Mouse (Mus musculus) neural tube, embryonic 15.5 days (tissue): Measurements from ENCODE around the gene Btbd3. TPM values are rescaled to one million over a fixed set of nuclear protein-coding genes. Genes with fewer than 3 reads are reported as not detected.

Source experiments
- ATAC-seq: fragments of 200-750 bp; cut with Nextera tagmentation; 2 replicates; pipeline ENCODE4 v1.8.0; 2017; ENCODE audit warnings: mild to moderate bottlenecking, moderate TSS enrichment, moderate library complexity; ENCODE audit not compliant: low FRiP score
- H3K27ac ChIP-seq: fragments of 300-500 bp; sonication (generic); replicated peaks from 2 replicates; pipeline ENCODE4 v1.5.1; 2015; ENCODE audit warnings: mild to moderate bottlenecking, inconsistent platforms
- H3K27me3 ChIP-seq: fragments of 300-500 bp; sonication (generic); replicated peaks from 2 replicates; pipeline ENCODE4 v1.6.1; 2015; ENCODE audit warnings: inconsistent platforms
- H3K36me3 ChIP-seq: fragments of 300-500 bp; sonication (generic); 2 replicates; pipeline ENCODE4 v1.6.1; 2015; ENCODE audit warnings: inconsistent platforms
- H3K4me1 ChIP-seq: fragments of 300-500 bp; sonication (generic); 2 replicates; pipeline ENCODE4 v1.6.1; 2015; ENCODE audit warnings: inconsistent platforms
- H3K4me2 ChIP-seq: fragments of 300-500 bp; sonication (generic); 2 replicates; pipeline ENCODE4 v1.6.1; 2015; ENCODE audit warnings: inconsistent platforms, mild to moderate bottlenecking, moderate library complexity
- H3K4me3 ChIP-seq: fragments of 300-500 bp; sonication (generic); replicated peaks from 2 replicates; pipeline ENCODE4 v1.5.1; 2015; ENCODE audit warnings: mild to moderate bottlenecking, inconsistent platforms
- H3K9ac ChIP-seq: fragments of 300-500 bp; sonication (generic); replicated peaks from 2 replicates; pipeline ENCODE4 v1.6.1; 2015; ENCODE audit warnings: mild to moderate bottlenecking, inconsistent platforms
- H3K9me3 ChIP-seq: fragments of 300-500 bp; sonication (generic); replicated peaks from 2 replicates; pipeline ENCODE4 v1.6.1; 2016; ENCODE audit warnings: inconsistent platforms
- WGBS: fragments of 180-500 bp; shearing (Covaris S2); methylation state at CpG from one replicate; pipeline ENCODE4 v1.1.7; 2015; ENCODE audit warnings: mixed read lengths; 5-methylcytosine and 5-hydroxymethylcytosine counted together
- polyA plus RNA-seq: library from polyadenylated mRNA; unstranded; fragments of >200 nt; fragmentation: Nextera tagmentation; extraction: Ambion mirVana; gene quantifications from 2 replicates; pipeline ENCODE4 v1.2.1, GENCODE M21; 2015

The Btbd3 gene
- polyA plus RNA-seq, 1 experiment from 2014 or later, result 18.6 TPM

DNA sequence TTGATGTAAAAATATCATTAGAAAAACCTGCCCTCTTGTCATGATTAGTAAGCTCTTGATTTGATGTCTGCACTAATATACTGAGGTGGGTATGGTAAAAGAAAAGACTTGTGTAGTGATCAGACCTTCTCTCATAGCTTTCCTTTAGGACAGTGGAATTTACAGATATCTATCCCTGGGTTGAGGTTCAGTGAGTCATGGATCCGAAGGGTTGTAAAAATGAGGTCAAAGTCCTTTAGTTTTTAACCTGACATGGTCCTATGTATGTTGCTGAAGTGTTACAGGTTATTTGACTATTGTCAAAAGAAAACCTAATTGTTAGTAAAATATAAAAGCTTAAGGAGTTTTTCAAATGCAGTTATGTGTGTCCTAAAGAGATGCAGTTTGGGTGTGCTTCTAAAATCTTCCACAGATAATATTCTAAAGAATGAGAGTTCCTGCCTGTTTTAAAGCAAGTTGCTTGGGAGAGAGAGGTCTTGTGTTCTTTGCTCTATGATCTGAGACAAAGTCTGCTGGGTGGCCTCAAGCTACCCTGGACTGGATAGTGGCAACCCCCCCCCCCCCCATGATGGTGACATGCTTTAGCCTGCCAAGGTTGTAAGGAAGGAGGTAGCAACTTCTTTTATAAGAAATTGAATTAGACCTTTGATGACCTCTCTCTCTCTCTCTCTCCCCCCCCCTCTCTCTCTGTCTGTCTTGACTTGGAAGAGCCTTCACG is 234.5 kb downstream of the Btbd3 start:
- H3K27me3 ChIP-seq, result no peaks in the 10 kb centered on the region

DNA sequence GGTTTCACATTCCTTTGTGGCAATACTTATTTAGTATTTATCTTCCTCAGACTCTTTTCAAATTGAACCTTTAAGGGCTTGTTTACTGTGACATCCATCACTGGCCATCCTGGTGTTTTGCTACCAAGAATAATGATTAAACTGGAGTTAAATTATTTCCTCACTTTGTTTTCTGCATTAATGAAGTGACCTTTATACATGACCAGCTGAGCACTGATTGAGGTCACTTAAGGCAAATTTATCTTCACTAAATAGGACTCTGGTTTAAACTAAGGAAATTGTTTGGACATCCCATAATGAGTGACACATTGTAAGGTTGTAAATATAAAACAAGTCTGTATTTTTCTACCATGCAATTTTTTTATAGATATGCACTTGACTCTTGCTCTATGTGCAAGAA is 235.8 kb downstream of the Btbd3 start:
- Histone ChIP-seq H3K4me1 (no peaks in the 10 kb centered on the region), H3K4me3 (no peak overlapping the region), H3K4me2 (no peak overlapping the region), H3K27me3 (no peaks in the 10 kb centered on the region), H3K9ac (no peak overlapping the region), H3K36me3 (no peaks in the 10 kb centered on the region), H3K9me3 (no peaks in the 10 kb centered on the region), H3K27ac (no peak overlapping the region)
- ATAC-seq, result no peak

More for the DNA sequence above, 234.5 kb downstream of the Btbd3 start:
- Histone ChIP-seq H3K4me2 (no peak overlapping the region), H3K27ac (no peak overlapping the region), H3K4me1 (no peaks in the 10 kb centered on the region), H3K9ac (no peak overlapping the region), H3K36me3 (no peaks in the 10 kb centered on the region), H3K4me3 (no peak overlapping the region), H3K9me3 (no peaks in the 10 kb centered on the region)
- 86% methylated on average over 2 of the region's 2 CpGs for WGBS
- ATAC-seq, result no peak

- H3K4me1 ChIP-seq, result no peaks in the 10 kb centered on the region
- H3K27me3 ChIP-seq, result no peaks in the 10 kb centered on the region
- ATAC-seq, result no peak
- H3K4me3 ChIP-seq, result no peak overlapping the region
- H3K27ac ChIP-seq, result no peak overlapping the region
- WGBS, result 91% methylated on average over 12 of the region's 12 CpGs
- H3K4me2 ChIP-seq, result no peak overlapping the region
- H3K36me3 ChIP-seq, result no peaks in the 10 kb centered on the region
- H3K9me3 ChIP-seq, result no peaks in the 10 kb centered on the region
- no peak overlapping the region for H3K9ac ChIP-seq
These were observed 247.6 kb downstream of the Btbd3 start for GRCm38 (mm10) chr2:138503866-138504380.

DNA sequence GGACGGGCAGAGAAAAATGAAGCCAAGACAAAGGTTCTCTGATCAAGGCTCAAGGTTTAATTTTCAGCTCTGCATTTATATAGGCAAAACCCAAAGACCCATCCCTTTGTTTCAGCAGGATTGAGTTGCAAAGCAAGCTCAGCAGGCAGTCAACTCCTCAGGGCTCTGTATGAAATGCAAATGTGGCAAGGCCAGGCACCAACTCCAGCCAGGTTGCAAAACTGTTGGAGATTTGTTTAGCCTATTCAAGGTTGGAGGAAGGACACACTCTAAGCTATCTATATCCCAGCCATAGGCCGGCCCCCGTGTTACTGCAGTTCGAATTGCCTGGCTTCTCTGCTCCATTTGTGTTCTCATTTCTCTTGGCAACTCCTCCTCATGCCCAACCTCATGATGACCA is 259.2 kb downstream of the Btbd3 start:
- Histone ChIP-seq H3K4me3 (no peak overlapping the region), H3K36me3 (no peaks in the 10 kb centered on the region), H3K4me2 (no peak overlapping the region), H3K27me3 (no peaks in the 10 kb centered on the region), H3K9ac (no peak overlapping the region), H3K9me3 (no peaks in the 10 kb centered on the region), H3K27ac (no peak overlapping the region), H3K4me1 (no peaks in the 10 kb centered on the region)
- ATAC-seq, result no peak
- 50% methylated on average over 4 of the region's 4 CpGs for WGBS

- Histone ChIP-seq H3K4me2 (no peak overlapping the region), H3K9ac (no peak overlapping the region), H3K36me3 (no peaks in the 10 kb centered on the region), H3K9me3 (no peaks in the 10 kb centered on the region), H3K4me1 (no peaks in the 10 kb centered on the region), H3K27me3 (no peaks in the 10 kb centered on the region), H3K27ac (no peak overlapping the region), H3K4me3 (no peak overlapping the region)
- WGBS, result 88% methylated on average over 1 of the region's 1 CpGs
- no peak for ATAC-seq
These were observed 272.1 kb downstream of the Btbd3 start for GRCm38 (mm10) chr2:138528461-138528860.

- H3K4me3 ChIP-seq, result no peak overlapping the region
- no peak for ATAC-seq
- H3K9me3 ChIP-seq, result no peaks in the 10 kb centered on the region
- no peaks in the 10 kb centered on the region for H3K36me3 ChIP-seq
- no peaks in the 10 kb centered on the region for H3K4me1 ChIP-seq
- no peak overlapping the region for H3K27ac ChIP-seq
- H3K27me3 ChIP-seq, result no peaks in the 10 kb centered on the region
- H3K4me2 ChIP-seq, result no peak overlapping the region
- WGBS, result 64% methylated on average over 5 of the region's 5 CpGs
- no peak overlapping the region for H3K9ac ChIP-seq
These were observed 275.0 kb downstream of the Btbd3 start for GRCm38 (mm10) chr2:138531160-138531967.

- no peak overlapping the region for H3K27ac ChIP-seq
- H3K4me3 ChIP-seq, result no peak overlapping the region
- H3K4me2 ChIP-seq, result no peak overlapping the region
- no peak overlapping the region for H3K9ac ChIP-seq
- H3K4me1 ChIP-seq, result no peaks in the 10 kb centered on the region
- H3K9me3 ChIP-seq, result no peaks in the 10 kb centered on the region
- no peaks in the 10 kb centered on the region for H3K27me3 ChIP-seq
- no peaks in the 10 kb centered on the region for H3K36me3 ChIP-seq
- 40% methylated on average over 4 of the region's 4 CpGs for WGBS
- ATAC-seq, result no peak
These were observed 275.6 kb downstream of the Btbd3 start for GRCm38 (mm10) chr2:138531992-138532391.

- H3K27me3 ChIP-seq, result no peaks in the 10 kb centered on the region
- H3K9ac ChIP-seq, result no peak overlapping the region
- no peaks in the 10 kb centered on the region for H3K4me1 ChIP-seq
- WGBS, result 69% methylated on average over 3 of the region's 3 CpGs
- H3K4me3 ChIP-seq, result no peak overlapping the region
- no peak overlapping the region for H3K27ac ChIP-seq
- no peak overlapping the region for H3K4me2 ChIP-seq
- no peak for ATAC-seq
- H3K9me3 ChIP-seq, result no peaks in the 10 kb centered on the region
- H3K36me3 ChIP-seq, result no peaks in the 10 kb centered on the region
These were observed 283.3 kb downstream of the Btbd3 start for GRCm38 (mm10) chr2:138539655-138540054.

DNA sequence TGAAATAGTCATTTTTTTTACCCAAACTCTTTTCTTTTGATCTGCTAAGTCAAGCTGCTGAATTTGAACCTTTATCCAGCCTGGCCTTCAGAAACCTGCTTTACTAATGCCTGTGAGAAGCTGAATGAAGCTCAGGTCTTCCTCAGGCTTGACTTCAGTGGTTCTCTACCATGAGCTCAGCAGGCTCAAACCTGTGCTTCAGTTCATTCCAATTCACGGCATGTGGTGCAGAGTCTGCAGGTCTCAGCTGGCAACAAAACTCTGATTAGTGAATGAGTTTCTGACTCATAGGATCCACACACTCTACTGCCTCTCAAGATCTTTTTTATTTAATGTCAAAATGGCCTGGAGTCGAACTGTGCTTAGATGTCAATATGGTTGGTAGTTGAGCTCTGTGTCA is 292.6 kb downstream of the Btbd3 start:
- Histone ChIP-seq H3K36me3 (no peaks in the 10 kb centered on the region), H3K27me3 (no peaks in the 10 kb centered on the region), H3K4me2 (no peak overlapping the region), H3K4me3 (no peak overlapping the region), H3K4me1 (no peaks in the 10 kb centered on the region), H3K9me3 (no peaks in the 10 kb centered on the region), H3K9ac (no peak overlapping the region), H3K27ac (no peak overlapping the region)
- 78% methylated on average over 2 of the region's 2 CpGs for WGBS
- no peak for ATAC-seq

- ATAC-seq, result no peak
These were observed 295.2 kb downstream of the Btbd3 start for GRCm38 (mm10) chr2:138551516-138551915.

DNA sequence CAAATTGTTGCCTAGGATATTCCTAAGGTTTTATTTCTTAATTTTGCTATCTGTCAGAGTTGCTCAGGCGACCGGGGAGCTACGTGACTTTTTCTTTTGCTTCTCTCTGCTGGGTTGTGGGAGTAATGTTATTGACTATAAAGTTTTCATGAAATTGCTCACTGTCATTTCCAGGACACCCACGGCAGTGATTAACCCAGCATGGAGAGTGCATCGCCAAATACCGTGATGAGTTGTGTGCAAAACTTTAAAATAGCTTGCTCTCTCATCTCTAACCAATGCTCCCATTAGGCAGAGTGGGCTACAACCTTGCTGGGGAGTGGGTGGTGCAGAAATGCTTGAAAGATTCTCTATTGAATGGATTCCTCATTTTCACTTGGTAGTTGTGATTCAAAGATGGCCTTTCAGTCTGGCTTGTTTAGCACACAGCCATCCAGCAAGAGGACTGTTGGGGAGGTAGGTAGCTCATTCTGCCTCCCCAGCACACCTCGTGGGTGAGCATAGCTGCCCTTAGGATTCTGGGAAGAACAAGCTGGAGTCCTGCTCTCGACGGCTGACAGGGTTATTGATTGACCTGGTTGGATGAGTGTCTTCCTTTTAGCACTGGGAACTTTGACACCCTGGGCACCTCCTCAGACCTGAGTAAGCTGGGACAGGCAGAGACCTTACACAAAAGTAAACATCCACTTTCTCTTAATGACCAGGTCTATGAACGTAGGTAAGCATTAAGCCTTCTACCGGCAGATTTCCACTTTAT is 298.9 kb downstream of the Btbd3 start:
- H3K4me2 ChIP-seq, result no peak overlapping the region
- H3K9me3 ChIP-seq, result no peaks in the 10 kb centered on the region
- no peaks in the 10 kb centered on the region for H3K27me3 ChIP-seq
- ATAC-seq, result no peak
- H3K4me3 ChIP-seq, result no peak overlapping the region
- no peak overlapping the region for H3K27ac ChIP-seq
- no peak overlapping the region for H3K9ac ChIP-seq
- H3K36me3 ChIP-seq, result no peaks in the 10 kb centered on the region
- 76% methylated on average over 11 of the region's 11 CpGs for WGBS
- no peaks in the 10 kb centered on the region for H3K4me1 ChIP-seq

More at GRCm38 (mm10) chr2:138551516-138551915, 295.2 kb downstream of the Btbd3 start:
- H3K4me2 ChIP-seq, result no peak overlapping the region
- no peaks in the 10 kb centered on the region for H3K4me1 ChIP-seq
- H3K27me3 ChIP-seq, result no peaks in the 10 kb centered on the region
- H3K36me3 ChIP-seq, result no peaks in the 10 kb centered on the region
- no peak overlapping the region for H3K4me3 ChIP-seq
- no peaks in the 10 kb centered on the region for H3K9me3 ChIP-seq
- 67% methylated on average over 5 of the region's 5 CpGs for WGBS
- no peak overlapping the region for H3K9ac ChIP-seq
- H3K27ac ChIP-seq, result no peak overlapping the region
